Mouse (Mus musculus): ENCODE measurements around the gene Cdc42bpb. TPM values are rescaled to one million over a fixed set of nuclear protein-coding genes. Genes with fewer than 3 reads are reported as not detected.

Gene Cdc42bpb
- polyA plus RNA-seq, 1 experiment from 2014 or later, result 37.2 TPM

GRCm38 (mm10) chr12:111376053-111376452 is 1.5 kb downstream of the Cdc42bpb start:
- peak overlapping the region; percentile 90 for H3K4me2 ChIP-seq (ENCODE audit: low read depth)
- H3K9me3 ChIP-seq (ENCODE audit: control insufficient read depth, low read length), result no peaks in the 10 kb centered on the region
- ATAC-seq (ENCODE audit: insufficient read depth, low FRiP score, low TSS enrichment) (no peak), DNase-seq (ENCODE audit: low spot score) (no peak)
- 52% methylated on average over 6 of the region's 6 CpGs for WGBS
- peaks cover 10% of the 10 kb centered on the region; the same call in 1 of the 2 replicates for H3K4me1 ChIP-seq (ENCODE audit: control insufficient read depth, insufficient read depth, low read length)
- peak overlapping the region; percentile 97 for H3K4me3 ChIP-seq (ENCODE audit: low read depth, low read length)
- no peak overlapping the region for H3K27ac ChIP-seq (ENCODE audit: low read depth, low read length)
- H3K27me3 ChIP-seq (ENCODE audit: control insufficient read depth, insufficient read depth, low read length), result no peaks in the 10 kb centered on the region
- H3K9ac ChIP-seq (ENCODE audit: low read length), result peak overlapping the region; percentile 89
- no peaks in the 10 kb centered on the region for H3K36me3 ChIP-seq (ENCODE audit: control insufficient read depth, insufficient read depth, low read length)

GRCm38 (mm10) chr12:111375559-111375958 is 2.0 kb downstream of the Cdc42bpb start:
- H3K4me1 ChIP-seq (ENCODE audit: control insufficient read depth, insufficient read depth, low read length), result peaks cover 10% of the 10 kb centered on the region; the same call in 1 of the 2 replicates
- no peaks in the 10 kb centered on the region for H3K27me3 ChIP-seq (ENCODE audit: control insufficient read depth, insufficient read depth, low read length)
- no peak overlapping the region for H3K9ac ChIP-seq (ENCODE audit: low read length)
- peak overlapping the region; percentile 90 for H3K4me2 ChIP-seq (ENCODE audit: low read depth)
- no peak overlapping the region for H3K27ac ChIP-seq (ENCODE audit: low read depth, low read length)
- ATAC-seq (ENCODE audit: insufficient read depth, low FRiP score, low TSS enrichment), result no peak
- no peaks in the 10 kb centered on the region for H3K36me3 ChIP-seq (ENCODE audit: control insufficient read depth, insufficient read depth, low read length)
- no peaks in the 10 kb centered on the region for H3K9me3 ChIP-seq (ENCODE audit: control insufficient read depth, low read length)
- peak overlapping the region; percentile 97 for H3K4me3 ChIP-seq (ENCODE audit: low read depth, low read length)
- WGBS, result 71% methylated on average over 12 of the region's 12 CpGs
- DNase-seq (ENCODE audit: low spot score), result no peak

GRCm38 (mm10) chr12:111374727-111375126 is 2.8 kb downstream of the Cdc42bpb start:
- H3K4me2 ChIP-seq (ENCODE audit: low read depth), result no peak overlapping the region
- no peak for DNase-seq (ENCODE audit: low spot score)
- WGBS, result 87% methylated on average over 10 of the region's 10 CpGs

GRCm38 (mm10) chr12:111373411-111373810 is 4.1 kb downstream of the Cdc42bpb start:
- H3K4me2 ChIP-seq (ENCODE audit: low read depth), result no peak overlapping the region
- DNase-seq (ENCODE audit: low spot score), result no peak
- H3K27ac ChIP-seq (ENCODE audit: low read depth, low read length), result no peak overlapping the region
- ATAC-seq (ENCODE audit: insufficient read depth, low FRiP score, low TSS enrichment), result no peak
- no peak overlapping the region for H3K9ac ChIP-seq (ENCODE audit: low read length)
- no peaks in the 10 kb centered on the region for H3K36me3 ChIP-seq (ENCODE audit: control insufficient read depth, insufficient read depth, low read length)
- no peaks in the 10 kb centered on the region for H3K9me3 ChIP-seq (ENCODE audit: control insufficient read depth, low read length)
- H3K4me1 ChIP-seq (ENCODE audit: control insufficient read depth, insufficient read depth, low read length), result peaks cover 8% of the 10 kb centered on the region; the same call in 1 of the 2 replicates
- H3K4me3 ChIP-seq (ENCODE audit: low read depth, low read length), result no peak overlapping the region
- 76% methylated on average over 6 of the region's 6 CpGs for WGBS
- no peaks in the 10 kb centered on the region for H3K27me3 ChIP-seq (ENCODE audit: control insufficient read depth, insufficient read depth, low read length)

More at GRCm38 (mm10) chr12:111374727-111375126, 2.8 kb downstream of the Cdc42bpb start:
- ATAC-seq (ENCODE audit: insufficient read depth, low FRiP score, low TSS enrichment), result no peak
- no peak overlapping the region for H3K4me3 ChIP-seq (ENCODE audit: low read depth, low read length)
- no peak overlapping the region for H3K27ac ChIP-seq (ENCODE audit: low read depth, low read length)
- H3K36me3 ChIP-seq (ENCODE audit: control insufficient read depth, insufficient read depth, low read length), result no peaks in the 10 kb centered on the region
- H3K9me3 ChIP-seq (ENCODE audit: control insufficient read depth, low read length), result no peaks in the 10 kb centered on the region
- H3K4me1 ChIP-seq (ENCODE audit: control insufficient read depth, insufficient read depth, low read length), result peaks cover 10% of the 10 kb centered on the region; the same call in 1 of the 2 replicates
- no peaks in the 10 kb centered on the region for H3K27me3 ChIP-seq (ENCODE audit: control insufficient read depth, insufficient read depth, low read length)
- H3K9ac ChIP-seq (ENCODE audit: low read length), result no peak overlapping the region

GRCm38 (mm10) chr12:111371905-111372304 is 5.6 kb downstream of the Cdc42bpb start:
- H3K4me2 ChIP-seq (ENCODE audit: low read depth), result no peak overlapping the region
- H3K4me1 ChIP-seq (ENCODE audit: control insufficient read depth, insufficient read depth, low read length), result peaks cover 10% of the 10 kb centered on the region; the same call in 1 of the 2 replicates
- DNase-seq (ENCODE audit: low spot score) (no peak), ATAC-seq (ENCODE audit: insufficient read depth, low FRiP score, low TSS enrichment) (no peak)
- H3K36me3 ChIP-seq (ENCODE audit: control insufficient read depth, insufficient read depth, low read length), result no peaks in the 10 kb centered on the region
- no peak overlapping the region for H3K4me3 ChIP-seq (ENCODE audit: low read depth, low read length)
- 90% methylated on average over 7 of the region's 7 CpGs for WGBS
- no peaks in the 10 kb centered on the region for H3K9me3 ChIP-seq (ENCODE audit: control insufficient read depth, low read length)
- no peak overlapping the region for H3K27ac ChIP-seq (ENCODE audit: low read depth, low read length)
- no peak overlapping the region for H3K9ac ChIP-seq (ENCODE audit: low read length)
- H3K27me3 ChIP-seq (ENCODE audit: control insufficient read depth, insufficient read depth, low read length), result no peaks in the 10 kb centered on the region

GRCm38 (mm10) chr12:111370249-111370648 is 7.3 kb downstream of the Cdc42bpb start:
- Histone ChIP-seq H3K9ac (ENCODE audit: low read length) (no peak overlapping the region), H3K9me3 (ENCODE audit: control insufficient read depth, low read length) (no peaks in the 10 kb centered on the region), H3K4me2 (ENCODE audit: low read depth) (no peak overlapping the region), H3K36me3 (ENCODE audit: control insufficient read depth, insufficient read depth, low read length) (no peaks in the 10 kb centered on the region), H3K27ac (ENCODE audit: low read depth, low read length) (no peak overlapping the region), H3K4me3 (ENCODE audit: low read depth, low read length) (no peak overlapping the region), H3K27me3 (ENCODE audit: control insufficient read depth, insufficient read depth, low read length) (no peaks in the 10 kb centered on the region), H3K4me1 (ENCODE audit: control insufficient read depth, insufficient read depth, low read length) (peaks cover 4% of the 10 kb centered on the region; the same call in 1 of the 2 replicates)
- DNase-seq (ENCODE audit: low spot score) (no peak), ATAC-seq (ENCODE audit: insufficient read depth, low FRiP score, low TSS enrichment) (no peak)
- 65% methylated on average over 4 of the region's 4 CpGs for WGBS

GRCm38 (mm10) chr12:111367065-111367464 is 10.5 kb downstream of the Cdc42bpb start:
- Histone ChIP-seq H3K4me2 (ENCODE audit: low read depth) (no peak overlapping the region), H3K27me3 (ENCODE audit: control insufficient read depth, insufficient read depth, low read length) (no peaks in the 10 kb centered on the region), H3K9ac (ENCODE audit: low read length) (no peak overlapping the region), H3K27ac (ENCODE audit: low read depth, low read length) (no peak overlapping the region), H3K36me3 (ENCODE audit: control insufficient read depth, insufficient read depth, low read length) (no peaks in the 10 kb centered on the region), H3K9me3 (ENCODE audit: control insufficient read depth, low read length) (no peaks in the 10 kb centered on the region), H3K4me3 (ENCODE audit: low read depth, low read length) (no peak overlapping the region), H3K4me1 (ENCODE audit: control insufficient read depth, insufficient read depth, low read length) (peaks cover 4% of the 10 kb centered on the region; the same call in 1 of the 2 replicates)
- DNase-seq (ENCODE audit: low spot score) (no peak), ATAC-seq (ENCODE audit: insufficient read depth, low FRiP score, low TSS enrichment) (no peak)
- 88% methylated on average over 7 of the region's 7 CpGs for WGBS

GRCm38 (mm10) chr12:111364234-111364633 is 13.3 kb downstream of the Cdc42bpb start:
- H3K4me1 ChIP-seq (ENCODE audit: control insufficient read depth, insufficient read depth, low read length), result peaks cover 4% of the 10 kb centered on the region; the same call in 1 of the 2 replicates
- no peak overlapping the region for H3K4me2 ChIP-seq (ENCODE audit: low read depth)
- no peak overlapping the region for H3K9ac ChIP-seq (ENCODE audit: low read length)
- 93% methylated on average over 3 of the region's 3 CpGs for WGBS
- H3K27me3 ChIP-seq (ENCODE audit: control insufficient read depth, insufficient read depth, low read length), result no peaks in the 10 kb centered on the region
- ATAC-seq (ENCODE audit: insufficient read depth, low FRiP score, low TSS enrichment), result no peak
- H3K36me3 ChIP-seq (ENCODE audit: control insufficient read depth, insufficient read depth, low read length), result no peaks in the 10 kb centered on the region
- no peak for DNase-seq (ENCODE audit: low spot score)
- no peak overlapping the region for H3K4me3 ChIP-seq (ENCODE audit: low read depth, low read length)
- H3K9me3 ChIP-seq (ENCODE audit: control insufficient read depth, low read length), result no peaks in the 10 kb centered on the region
- no peak overlapping the region for H3K27ac ChIP-seq (ENCODE audit: low read depth, low read length)

- no peak overlapping the region for H3K4me3 ChIP-seq (ENCODE audit: low read depth, low read length)
These were observed 16.0 kb downstream of the Cdc42bpb start for GRCm38 (mm10) chr12:111361319-111362098.

More at GRCm38 (mm10) chr12:111361319-111362098, 16.0 kb downstream of the Cdc42bpb start:
- Histone ChIP-seq H3K9ac (ENCODE audit: low read length) (no peak overlapping the region), H3K27ac (ENCODE audit: low read depth, low read length) (no peak overlapping the region), H3K4me1 (ENCODE audit: control insufficient read depth, insufficient read depth, low read length) (peaks cover 4% of the 10 kb centered on the region; the same call in 1 of the 2 replicates), H3K27me3 (ENCODE audit: control insufficient read depth, insufficient read depth, low read length) (no peaks in the 10 kb centered on the region), H3K9me3 (ENCODE audit: control insufficient read depth, low read length) (no peaks in the 10 kb centered on the region), H3K4me2 (ENCODE audit: low read depth) (no peak overlapping the region), H3K36me3 (ENCODE audit: control insufficient read depth, insufficient read depth, low read length) (no peaks in the 10 kb centered on the region)
- WGBS, result 76% methylated on average over 14 of the region's 14 CpGs
- ATAC-seq (ENCODE audit: insufficient read depth, low FRiP score, low TSS enrichment), result no peak
- DNase-seq (ENCODE audit: low spot score), result no peak

All from neural tube, embryonic 11.5 days (tissue).